ENCODE assay signal across 8 mouse cellular contexts in genomic region chr6:72566044-72566443, GRCm38 (mm10). TPM values are rescaled to one million over a fixed set of nuclear protein-coding genes. Genes with fewer than 3 reads are reported as not detected.
DNase-seq lines count a peak whose midpoint lies in the region; ATAC-seq and TF ChIP-seq lines count a peak whose summit lies in the region.

No protein-coding gene starts in this region.

- H3K4me3 ChIP-seq in forebrain, embryonic 11.5 days (ENCODE audit: low read depth, low read length), result no peak overlapping the region
- no peak overlapping the region for H3K4me3 ChIP-seq in liver, postnatal 0 days (ENCODE audit: low read depth, low read length)
- H3K4me3 ChIP-seq in neural tube, embryonic 14.5 days (ENCODE audit: low read depth, low read length), result no peak overlapping the region
- H3K4me3 ChIP-seq in testis, adult 2 months (ENCODE audit: control insufficient read depth, low read depth, low read length), result no peak overlapping the region

- WGBS in forebrain, embryonic 11.5 days, result under 1% methylated on average over 4 of the region's 4 CpGs
- 14% methylated on average over 4 of the region's 4 CpGs for WGBS in liver, postnatal 0 days (ENCODE audit: insufficient replicate concordance)
- WGBS in neural tube, embryonic 14.5 days, result 5% methylated on average over 4 of the region's 4 CpGs

- H3K36me3 ChIP-seq in forebrain, embryonic 11.5 days (ENCODE audit: control insufficient read depth, insufficient read depth, low read length), result no peaks in the 10 kb centered on the region
- H3K36me3 ChIP-seq in liver, postnatal 0 days (replicated peaks; ENCODE audit: insufficient read depth, low read length), result no peaks in the 10 kb centered on the region; the same call in 1 of the 2 replicates
- H3K36me3 ChIP-seq in neural tube, embryonic 14.5 days (ENCODE audit: control insufficient read depth, insufficient read depth, low read length), result no peaks in the 10 kb centered on the region
- no peaks in the 10 kb centered on the region for H3K36me3 ChIP-seq in testis, adult 2 months (ENCODE audit: control insufficient read depth, insufficient read depth, low read length)

- H3K9me3 ChIP-seq in forebrain, embryonic 11.5 days (ENCODE audit: control insufficient read depth, low read length), result no peaks in the 10 kb centered on the region
- no peaks in the 10 kb centered on the region for H3K9me3 ChIP-seq in liver, postnatal 0 days (ENCODE audit: low read length)
- no peaks in the 10 kb centered on the region for H3K9me3 ChIP-seq in neural tube, embryonic 14.5 days (ENCODE audit: control insufficient read depth, low read length)

- peak; percentile 92 for TF ChIP-seq CTCF in liver, postnatal 0 days (IDR thresholded peaks at IDR 0.05; ENCODE audit: low read depth)
- TF ChIP-seq CTCF in testis, adult 2 months (IDR thresholded peaks at IDR 0.05; ENCODE audit: control insufficient read depth, insufficient read depth, insufficient replicate concordance, low read depth, low read length), result peak; percentile 47; the same call in 1 of the 2 replicates

- peak; percentile 82 for ATAC-seq in forebrain, embryonic 11.5 days (replicated peaks; ENCODE audit: low FRiP score)
- peak; percentile 56 for ATAC-seq in liver, postnatal 0 days
- peak; percentile 87 for ATAC-seq in neural tube, embryonic 14.5 days (ENCODE audit: low read depth)

- peak overlapping the region; percentile 27; the same call in 1 of the 2 replicates for H3K9ac ChIP-seq in forebrain, embryonic 11.5 days (ENCODE audit: low read length)
- H3K9ac ChIP-seq in liver, postnatal 0 days (replicated peaks), result no peak overlapping the region
- 0 out of 2 replicates have a peak overlapping the region, but pooled peaks have one; percentile 2 for H3K9ac ChIP-seq in neural tube, embryonic 14.5 days (replicated peaks; ENCODE audit: low read depth, low read length)

- intact Hi-C loops in heart, postnatal 10 days (cut with DNase I), result loop anchor here (1.0 kb wide), 3 partner anchors 31 to 159 kb away; no protein-coding TSS in a partner anchor

- no peak for TF ChIP-seq EP300 in liver, postnatal 0 days (IDR thresholded peaks at IDR 0.05; ENCODE audit: low read depth)

- H3K4me1 ChIP-seq in forebrain, embryonic 11.5 days (replicated peaks; ENCODE audit: control insufficient read depth, insufficient read depth, low read length), result 0 out of 2 replicates have a peak, but pooled peaks cover 2% of the 10 kb centered on the region
- H3K4me1 ChIP-seq in liver, postnatal 0 days (ENCODE audit: insufficient read depth), result no peaks in the 10 kb centered on the region; the same call in 1 of the 2 replicates
- H3K4me1 ChIP-seq in neural tube, embryonic 14.5 days (ENCODE audit: control insufficient read depth, insufficient read depth, low read length), result no peaks in the 10 kb centered on the region
- no peaks in the 10 kb centered on the region; the same call in 1 of the 2 replicates for H3K4me1 ChIP-seq in testis, adult 2 months (ENCODE audit: control insufficient read depth, insufficient read depth, low read length)

- no peak overlapping the region for H3K27ac ChIP-seq in forebrain, embryonic 11.5 days (ENCODE audit: low read depth, low read length)
- no peak overlapping the region for H3K27ac ChIP-seq in liver, postnatal 0 days (ENCODE audit: low read depth)
- H3K27ac ChIP-seq in neural tube, embryonic 14.5 days (ENCODE audit: low read depth, low read length), result no peak overlapping the region
- H3K27ac ChIP-seq in testis, adult 2 months (ENCODE audit: control insufficient read depth, insufficient read depth, low read depth, low read length), result no peak overlapping the region

- no peaks in the 10 kb centered on the region for H3K27me3 ChIP-seq in forebrain, embryonic 11.5 days (ENCODE audit: control insufficient read depth, insufficient read depth, low read length)
- no peaks in the 10 kb centered on the region for H3K27me3 ChIP-seq in liver, postnatal 0 days (ENCODE audit: insufficient read depth, low read length)
- H3K27me3 ChIP-seq in neural tube, embryonic 14.5 days (ENCODE audit: control insufficient read depth, insufficient read depth, low read length), result no peaks in the 10 kb centered on the region
- no peaks in the 10 kb centered on the region for H3K27me3 ChIP-seq in testis, adult 2 months (ENCODE audit: control insufficient read depth, insufficient read depth, low read length)

- peak; percentile 83 to 88 for DNase-seq in CD8-positive naive resting alpha-beta T cell, adult 2 months (ENCODE audit: low read depth in 2 of 2, low spot score in 2 of 2)
- DNase-seq in c-Kit-positive CD71-negative TER-119-negative erythroid progenitor cells, embryonic 14.5 days (ENCODE audit: low read depth), result peak; percentile 86
- peak; percentile 89 for DNase-seq in forebrain, embryonic 11.5 days (ENCODE audit: low spot score)
- peak; percentile 93 to 97 for DNase-seq in heart, postnatal 10 days
- peak; percentile 94 for DNase-seq in kidney, postnatal 4 days
- peak; percentile 87 for DNase-seq in liver, postnatal 0 days

- no peak for TF ChIP-seq POLR2A in testis, adult 2 months (IDR thresholded peaks at IDR 0.05; ENCODE audit: control insufficient read depth, low read depth, low read length)

- no peak overlapping the region for H3K4me2 ChIP-seq in forebrain, embryonic 11.5 days (ENCODE audit: low read depth, low read length, severe bottlenecking)
- H3K4me2 ChIP-seq in liver, postnatal 0 days (ENCODE audit: low read depth, low read length), result no peak overlapping the region
- no peak overlapping the region for H3K4me2 ChIP-seq in neural tube, embryonic 14.5 days (ENCODE audit: low read depth, low read length)

RNA-seq across cellular contexts. Expression of gene Capg, which starts 21.9 kb away (rescaled TPM):
- polyA plus RNA-seq in forebrain, embryonic 11.5 days (2014; fragmentation: Nextera tagmentation; extraction: Ambion mirVana), result 7.1 and 8.4 TPM in 2 replicates
- total RNA-seq in heart, postnatal 10 days (2021), result 10 to 100 TPM; 11.5 to 13.1 TPM
- polyA plus RNA-seq in liver, postnatal 0 days (2015; fragmentation: Nextera tagmentation; extraction: Ambion mirVana), result 20.0 and 22.8 TPM in 2 replicates
- 3.4 and 9.0 TPM in 2 replicates for polyA plus RNA-seq in neural tube, embryonic 14.5 days (2014; fragmentation: Nextera tagmentation; extraction: Ambion mirVana)
- 1.3 and 4.1 TPM in 2 replicates for polyA plus RNA-seq in testis, adult 2 months (2012; rRNA removed)

RNA-seq across cellular contexts. Expression of gene Elmod3, which starts 32.2 kb away (rescaled TPM):
- 15.8 and 16.5 TPM in 2 replicates for polyA plus RNA-seq in forebrain, embryonic 11.5 days (2014; fragmentation: Nextera tagmentation; extraction: Ambion mirVana)
- 10 to 100 TPM; 15.7 to 16.0 TPM for total RNA-seq in heart, postnatal 10 days (2021)
- 4.0 and 5.2 TPM in 2 replicates for polyA plus RNA-seq in liver, postnatal 0 days (2015; fragmentation: Nextera tagmentation; extraction: Ambion mirVana)
- polyA plus RNA-seq in neural tube, embryonic 14.5 days (2014; fragmentation: Nextera tagmentation; extraction: Ambion mirVana), result 17.6 and 17.8 TPM in 2 replicates
- 40.2 and 46.0 TPM in 2 replicates for polyA plus RNA-seq in testis, adult 2 months (2012; rRNA removed)

RNA-seq across cellular contexts. Expression of gene Retsat, which starts 32.2 kb away (rescaled TPM):
- 5.3 and 6.3 TPM in 2 replicates for polyA plus RNA-seq in forebrain, embryonic 11.5 days (2014; fragmentation: Nextera tagmentation; extraction: Ambion mirVana)
- total RNA-seq in heart, postnatal 10 days (2021), result 100 to 1,000 TPM; 141 to 152 TPM
- polyA plus RNA-seq in liver, postnatal 0 days (2015; fragmentation: Nextera tagmentation; extraction: Ambion mirVana), result 90.4 and 109 TPM in 2 replicates
- polyA plus RNA-seq in neural tube, embryonic 14.5 days (2014; fragmentation: Nextera tagmentation; extraction: Ambion mirVana), result 3.9 and 5.5 TPM in 2 replicates
- polyA plus RNA-seq in testis, adult 2 months (2012; rRNA removed), result 9.4 and 11.0 TPM in 2 replicates

RNA-seq across cellular contexts. Expression of gene Sh2d6, which starts 44.5 kb away (rescaled TPM):
- polyA plus RNA-seq in forebrain, embryonic 11.5 days (2014; fragmentation: Nextera tagmentation; extraction: Ambion mirVana), result 0.36 and 0.51 TPM in 2 replicates
- total RNA-seq in heart, postnatal 10 days (2021), result under 1 TPM in 1 of 2 experiments, not detected in 1; 0.40 TPM
- not detected in 2 replicates for polyA plus RNA-seq in liver, postnatal 0 days (2015; fragmentation: Nextera tagmentation; extraction: Ambion mirVana)
- 0.22 and 1.2 TPM in 2 replicates for polyA plus RNA-seq in neural tube, embryonic 14.5 days (2014; fragmentation: Nextera tagmentation; extraction: Ambion mirVana)
- 76.8 and 77.0 TPM in 2 replicates for polyA plus RNA-seq in testis, adult 2 months (2012; rRNA removed)

RNA-seq across cellular contexts. Expression of gene Tgoln1, which starts 50.8 kb away (rescaled TPM):
- polyA plus RNA-seq in forebrain, embryonic 11.5 days (2014; fragmentation: Nextera tagmentation; extraction: Ambion mirVana), result 34.1 and 35.1 TPM in 2 replicates
- total RNA-seq in heart, postnatal 10 days (2021), result 10 to 100 TPM; 44.5 to 45.4 TPM
- 21.5 and 23.2 TPM in 2 replicates for polyA plus RNA-seq in liver, postnatal 0 days (2015; fragmentation: Nextera tagmentation; extraction: Ambion mirVana)
- polyA plus RNA-seq in neural tube, embryonic 14.5 days (2014; fragmentation: Nextera tagmentation; extraction: Ambion mirVana), result 42.1 and 50.3 TPM in 2 replicates
- 21.4 and 29.8 TPM in 2 replicates for polyA plus RNA-seq in testis, adult 2 months (2012; rRNA removed)
